ENCODE assay signal across 8 mouse cellular contexts in the genomic region with DNA sequence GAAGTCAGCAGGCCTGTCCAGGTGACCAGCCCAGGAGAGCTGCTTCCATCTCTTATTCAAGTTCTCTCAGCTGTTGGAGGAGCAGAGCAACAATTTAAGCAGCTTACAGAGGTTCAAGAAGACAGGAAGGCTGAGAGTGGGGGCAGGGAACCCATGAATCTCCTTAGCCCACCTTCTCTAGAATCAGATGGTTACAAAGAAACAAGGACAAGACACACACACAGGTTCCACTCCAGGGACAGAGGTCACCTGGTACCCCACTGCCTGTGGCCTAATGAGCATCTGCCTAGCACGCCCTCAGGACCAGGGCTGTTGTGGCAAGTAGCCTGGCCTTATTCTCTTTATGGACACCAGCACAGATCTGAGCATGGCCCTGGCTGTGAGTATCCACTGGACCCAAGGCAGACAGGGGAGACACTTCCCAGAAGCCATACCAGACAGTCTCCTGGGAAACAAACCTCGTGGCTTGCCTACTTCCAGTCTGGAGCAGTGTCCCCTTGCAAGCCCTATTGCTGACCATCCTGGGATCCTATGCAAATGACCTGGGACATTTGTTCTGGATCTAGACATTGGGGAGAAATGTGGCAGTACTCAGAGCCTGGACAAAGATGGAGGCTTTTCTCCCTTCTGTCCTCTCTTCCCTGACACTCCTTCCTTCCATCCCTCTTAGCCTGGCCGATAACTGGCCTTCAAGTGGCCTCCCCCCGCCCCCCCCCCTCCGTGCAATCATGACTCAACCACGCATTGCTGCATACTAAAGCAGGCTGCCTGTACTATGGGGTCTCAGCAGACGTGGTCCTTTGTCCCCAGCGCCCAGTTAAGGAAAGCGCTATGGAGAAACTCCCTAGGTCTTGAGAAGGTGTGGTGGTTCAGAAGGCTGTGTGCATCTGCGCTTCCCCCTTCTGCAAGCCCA. TPM values are rescaled to one million over a fixed set of nuclear protein-coding genes. Genes with fewer than 3 reads are reported as not detected.
DNase-seq lines count a peak whose midpoint lies in the region; ATAC-seq and TF ChIP-seq lines count a peak whose summit lies in the region.
"Had no signal": no experiment of that assay in that cellular context is flagged by ENCODE, and none has a peak within 500 bp of the region (broad histone marks: within the 10 kb centered on the region; RNA-seq: fewer than 3 reads in every experiment).

No protein-coding gene starts in this region.

- H3K4me2 ChIP-seq in forebrain, embryonic 11.5 days (ENCODE audit: low read depth, low read length, severe bottlenecking) = peak overlapping the region; percentile 87
- H3K4me2 ChIP-seq in limb, embryonic 13.5 days (replicated peaks) = peak overlapping the region; percentile 73
- H3K4me2 ChIP-seq in stomach, embryonic 14.5 days (replicated peaks; ENCODE audit: low read depth, low read length) = peak overlapping the region; percentile 99

- DNase-seq in layer of hippocampus, adult 2 months (ENCODE audit: low spot score in 2 of 2) = no peak
- no peak for DNase-seq in layer of hippocampus, postnatal 10 days (ENCODE audit: low spot score in 2 of 2)
- peak; percentile 67 for DNase-seq in forebrain, embryonic 11.5 days (ENCODE audit: low spot score)
- no peak for DNase-seq in spleen, adult 12 weeks (ENCODE audit: low spot score)
- DNase-seq in lung, postnatal 25 days (ENCODE audit: low spot score) = no peak

- H3K4me3 ChIP-seq in layer of hippocampus, adult 2 months = peak overlapping the region; percentile 66
- H3K4me3 ChIP-seq in forebrain, embryonic 11.5 days (ENCODE audit: low read depth, low read length) = peak overlapping the region; percentile 61
- peak overlapping the region; percentile 67 for H3K4me3 ChIP-seq in limb, embryonic 13.5 days
- peak overlapping the region; percentile 58 for H3K4me3 ChIP-seq in stomach, embryonic 14.5 days (ENCODE audit: low read depth, low read length)

- H3K27me3 ChIP-seq in forebrain, embryonic 11.5 days (ENCODE audit: control insufficient read depth, insufficient read depth, low read length) = no peaks in the 10 kb centered on the region
- H3K27me3 ChIP-seq in limb, embryonic 13.5 days = no peaks in the 10 kb centered on the region
- no peaks in the 10 kb centered on the region for H3K27me3 ChIP-seq in stomach, embryonic 14.5 days (ENCODE audit: control insufficient read depth, insufficient read depth, low read length)

- WGBS in forebrain, embryonic 11.5 days = 5% methylated on average over 10 of the region's 10 CpGs
- WGBS in limb, embryonic 13.5 days = 9% methylated on average over 9 of the region's 10 CpGs
- WGBS in stomach, embryonic 14.5 days = 10% methylated on average over 10 of the region's 10 CpGs

- peaks cover 20% of the 10 kb centered on the region for H3K4me1 ChIP-seq in forebrain, embryonic 11.5 days (replicated peaks; ENCODE audit: control insufficient read depth, insufficient read depth, low read length)
- peaks cover 30% of the 10 kb centered on the region for H3K4me1 ChIP-seq in limb, embryonic 13.5 days
- H3K4me1 ChIP-seq in stomach, embryonic 14.5 days (ENCODE audit: control insufficient read depth, insufficient read depth, low read length) = peaks cover 10% of the 10 kb centered on the region; the same call in 1 of the 2 replicates

- TF ChIP-seq CTCF in layer of hippocampus, adult 2 months (conservative IDR thresholded peaks at IDR 0.05) = no peak

- peak overlapping the region; percentile 98 for H3K9ac ChIP-seq in forebrain, embryonic 11.5 days (ENCODE audit: low read length)
- peak overlapping the region; percentile 93 for H3K9ac ChIP-seq in limb, embryonic 13.5 days
- H3K9ac ChIP-seq in stomach, embryonic 14.5 days (replicated peaks; ENCODE audit: low read depth, low read length) = peak overlapping the region; percentile 63; the same call in 1 of the 2 replicates

- H3K27ac ChIP-seq in layer of hippocampus, adult 2 months = peak overlapping the region; percentile 99
- H3K27ac ChIP-seq in forebrain, embryonic 11.5 days (ENCODE audit: low read depth, low read length) = peak overlapping the region; percentile 99
- peak overlapping the region; percentile 93 for H3K27ac ChIP-seq in limb, embryonic 13.5 days
- H3K27ac ChIP-seq in stomach, embryonic 14.5 days (ENCODE audit: low read length) = peak overlapping the region; percentile 81; the same call in 1 of the 2 replicates

- peak; percentile 74 for ATAC-seq in forebrain, embryonic 11.5 days (replicated peaks; ENCODE audit: low FRiP score)
- peak; percentile 33 for ATAC-seq in limb, embryonic 13.5 days (ENCODE audit: low FRiP score, low read depth)
- peak; percentile 1; the same call in 1 of the 2 replicates for ATAC-seq in stomach, embryonic 14.5 days (ENCODE audit: insufficient number of reproducible peaks, insufficient read depth, low FRiP score, low read depth)

- H3K9me3 ChIP-seq in forebrain, embryonic 11.5 days (ENCODE audit: control insufficient read depth, low read length) = no peaks in the 10 kb centered on the region
- no peaks in the 10 kb centered on the region for H3K9me3 ChIP-seq in limb, embryonic 13.5 days
- H3K9me3 ChIP-seq in stomach, embryonic 14.5 days (ENCODE audit: control insufficient read depth, low read depth, low read length) = no peaks in the 10 kb centered on the region

- H3K36me3 ChIP-seq in forebrain, embryonic 11.5 days (ENCODE audit: control insufficient read depth, insufficient read depth, low read length) = no peaks in the 10 kb centered on the region
- H3K36me3 ChIP-seq in limb, embryonic 13.5 days = peaks cover 3% of the 10 kb centered on the region; the same call in 1 of the 2 replicates
- H3K36me3 ChIP-seq in stomach, embryonic 14.5 days (ENCODE audit: control insufficient read depth, insufficient read depth, low read length) = no peaks in the 10 kb centered on the region

RNA-seq across cellular contexts. Expression of a gene that starts 38.5 kb away (rescaled TPM):
- total RNA-seq in layer of hippocampus, adult 2 months (2021) = not detected
- total RNA-seq in layer of hippocampus, postnatal 10 days (2021) = not detected
- polyA plus RNA-seq in forebrain, embryonic 11.5 days (2014; fragmentation: Nextera tagmentation; extraction: Ambion mirVana) = 0.39 TPM in 1 of 2 replicates, not detected in the other
- not detected in 2 replicates for polyA plus RNA-seq in limb, embryonic 13.5 days (2015; fragmentation: Nextera tagmentation; extraction: Ambion mirVana)
- polyA plus RNA-seq in stomach, embryonic 14.5 days (2014; fragmentation: Nextera tagmentation; extraction: Ambion mirVana) = 0.35 TPM in 1 of 2 replicates, not detected in the other
- polyA plus RNA-seq: spleen, adult 2 months had no signal

Comparison
In these comparisons a context has a peak if more than half of its experiments do, and no peak if none do; other contexts are left out.
1. ATAC-seq: peak in every context shown above with its lines; median percentile 74 in forebrain, embryonic 11.5 days; 33 in limb, embryonic 13.5 days; 1 in stomach, embryonic 14.5 days.